Mouse (Mus musculus) lung, adult 18-20 months (tissue): ENCODE measurements around the gene Map6.

Experiments used
- DNase-seq, 2 experiments: peaks; one replicate each; pipeline ENCODE4 v3.0.0; 2022; ENCODE audit warnings: mixed read lengths in 2 of 2

Gene Map6

DNA sequence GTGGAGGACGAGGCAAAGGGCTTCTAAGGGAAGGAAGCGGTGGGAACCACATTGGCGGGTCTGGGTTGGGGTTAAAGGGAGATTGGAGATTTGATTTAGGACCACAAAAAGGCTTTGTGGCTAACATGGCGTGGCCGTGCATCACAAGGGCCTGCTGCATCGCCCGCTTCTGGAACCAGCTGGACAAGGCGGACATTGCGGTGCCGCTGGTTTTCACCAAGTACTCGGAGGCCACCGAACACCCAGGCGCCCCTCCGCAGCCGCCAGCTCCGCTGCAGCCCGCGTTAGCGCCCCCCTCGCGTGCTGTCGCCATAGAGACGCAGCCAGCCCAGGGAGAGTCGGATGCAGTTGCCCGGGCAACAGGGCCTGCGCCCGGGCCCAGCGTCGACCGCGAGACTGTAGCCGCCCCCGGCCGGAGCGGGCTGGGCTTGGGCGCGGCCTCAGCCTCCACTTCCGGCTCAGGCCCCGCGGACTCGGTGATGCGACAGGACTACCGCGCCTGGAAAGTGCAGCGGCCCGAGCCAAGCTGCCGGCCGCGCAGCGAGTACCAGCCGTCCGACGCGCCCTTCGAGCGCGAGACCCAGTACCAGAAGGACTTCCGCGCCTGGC, 754 bp downstream of the Map6 start:
- peak; percentile 54 to 68 for DNase-seq

DNA sequence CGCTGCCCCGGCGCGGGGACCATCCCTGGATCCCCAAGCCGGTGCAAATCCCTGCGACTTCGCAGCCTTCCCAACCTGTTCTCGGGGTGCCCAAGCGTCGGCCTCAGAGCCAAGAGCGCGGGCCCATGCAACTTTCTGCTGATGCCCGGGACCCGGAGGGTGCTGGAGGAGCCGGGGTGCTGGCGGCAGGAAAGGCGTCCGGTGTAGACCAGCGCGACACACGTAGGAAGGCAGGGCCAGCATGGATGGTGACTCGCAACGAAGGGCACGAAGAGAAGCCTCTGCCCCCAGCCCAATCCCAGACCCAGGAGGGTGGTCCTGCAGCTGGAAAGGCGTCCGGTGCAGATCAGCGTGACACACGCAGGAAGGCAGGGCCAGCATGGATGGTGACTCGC, 1.3 kb downstream of the Map6 start:
- no peak for DNase-seq

DNA sequence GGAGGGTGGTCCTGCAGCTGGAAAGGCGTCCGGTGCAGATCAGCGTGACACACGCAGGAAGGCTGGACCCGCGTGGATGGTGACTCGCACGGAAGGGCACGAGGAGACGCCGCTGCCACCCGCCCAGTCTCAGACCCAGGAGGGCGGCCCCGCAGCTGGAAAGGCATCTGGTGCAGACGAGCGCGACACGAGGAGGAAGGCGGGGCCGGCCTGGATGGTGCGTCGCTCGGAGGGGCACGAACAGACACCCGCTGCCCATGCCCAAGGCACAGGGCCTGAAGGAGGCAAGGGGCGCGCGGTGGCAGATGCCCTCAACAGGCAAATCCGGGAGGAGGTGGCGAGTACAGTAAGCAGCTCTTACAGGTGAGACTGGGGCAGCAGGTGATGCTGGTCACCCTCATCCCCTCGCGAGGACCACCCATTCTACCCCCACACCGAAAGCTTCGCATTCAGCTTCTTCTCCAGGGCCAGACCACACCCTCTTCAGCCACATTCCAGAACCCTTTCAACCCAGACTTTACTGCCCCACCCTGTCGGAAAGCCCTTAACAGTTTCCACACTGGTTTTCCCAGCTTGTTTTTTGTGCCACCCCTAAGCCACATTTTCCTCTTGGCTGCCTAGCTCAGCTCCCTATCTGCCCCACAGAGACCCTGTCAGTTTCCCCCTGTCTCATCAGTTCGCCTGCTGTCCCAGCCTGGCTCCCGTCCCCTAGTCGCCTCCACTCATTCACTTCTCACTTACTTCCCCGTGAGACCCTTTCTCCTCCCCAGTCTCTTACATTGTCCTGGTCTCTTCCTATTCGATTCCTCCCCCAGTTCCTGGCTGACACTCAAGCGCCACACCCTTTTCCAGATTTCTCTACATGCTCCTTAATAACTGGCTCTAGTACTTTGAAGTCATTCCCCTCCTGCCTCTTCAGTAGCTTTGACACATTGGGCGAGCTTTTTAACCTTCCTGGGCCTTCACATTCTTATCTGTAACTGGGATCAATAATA, 2.0 kb downstream of the Map6 start:
- peak; percentile 24 to 56 for DNase-seq

DNA sequence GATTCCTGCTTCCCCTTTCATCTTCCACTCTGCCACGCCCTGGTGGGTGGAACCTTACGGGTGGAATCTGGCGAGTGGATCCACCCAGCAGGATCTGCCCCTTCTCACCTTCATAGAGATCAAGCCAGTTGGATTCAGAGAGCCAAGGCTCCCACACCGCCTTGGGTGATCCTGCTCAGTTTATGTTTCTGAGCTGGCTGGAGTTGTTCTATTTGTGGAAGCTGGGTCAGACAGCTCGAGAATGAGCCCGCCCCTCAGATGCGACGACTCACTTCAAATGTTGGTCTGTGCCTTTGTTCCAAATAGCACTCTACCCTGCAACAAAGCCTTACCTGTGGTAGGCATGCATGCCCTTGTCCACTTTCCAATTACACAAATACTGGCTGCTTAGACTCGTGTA, 4.4 kb downstream of the Map6 start:
- DNase-seq, result peak in 1 of 2 experiments; percentile 9

DNA sequence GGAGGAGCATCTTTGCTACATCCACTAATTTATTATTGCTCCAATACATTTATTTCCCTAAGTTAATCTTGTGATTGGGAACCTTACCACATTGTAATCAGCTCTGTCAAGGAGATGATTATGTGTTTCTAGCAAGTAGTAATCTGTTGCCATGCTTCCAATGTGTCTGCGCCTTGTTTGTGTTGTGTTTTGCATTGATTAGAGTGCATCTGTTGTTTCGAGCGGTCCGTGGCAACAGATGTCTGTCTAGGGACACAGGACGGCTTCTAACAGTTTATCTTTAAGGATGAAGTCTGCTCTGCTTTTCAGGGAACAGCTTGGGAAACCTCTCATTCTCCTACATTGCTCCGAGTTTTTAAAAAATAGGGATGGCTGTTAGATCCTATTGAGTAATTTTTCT, 7.9 kb downstream of the Map6 start:
- DNase-seq, result no peak

DNA sequence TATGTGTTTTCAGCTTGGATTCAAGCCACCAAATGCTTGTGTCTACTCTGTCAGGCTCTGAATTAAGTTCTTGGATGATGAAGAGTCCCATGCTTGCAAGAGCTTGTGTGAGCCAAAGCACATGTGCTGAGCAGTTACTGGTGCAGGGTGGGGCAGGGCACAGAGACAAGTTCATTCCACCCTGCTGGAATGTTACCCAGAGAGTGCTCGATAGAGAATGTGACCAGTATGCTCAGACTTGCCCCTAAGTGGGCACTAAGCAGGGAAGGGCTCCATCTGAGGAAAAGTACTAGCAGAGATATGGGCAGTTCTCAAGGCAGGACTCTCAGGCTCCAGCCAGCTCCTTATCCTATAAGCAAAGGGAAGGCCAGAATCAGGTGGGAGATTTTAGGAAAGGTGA, 9.4 kb downstream of the Map6 start:
- peak; percentile 45 to 50 for DNase-seq

DNA sequence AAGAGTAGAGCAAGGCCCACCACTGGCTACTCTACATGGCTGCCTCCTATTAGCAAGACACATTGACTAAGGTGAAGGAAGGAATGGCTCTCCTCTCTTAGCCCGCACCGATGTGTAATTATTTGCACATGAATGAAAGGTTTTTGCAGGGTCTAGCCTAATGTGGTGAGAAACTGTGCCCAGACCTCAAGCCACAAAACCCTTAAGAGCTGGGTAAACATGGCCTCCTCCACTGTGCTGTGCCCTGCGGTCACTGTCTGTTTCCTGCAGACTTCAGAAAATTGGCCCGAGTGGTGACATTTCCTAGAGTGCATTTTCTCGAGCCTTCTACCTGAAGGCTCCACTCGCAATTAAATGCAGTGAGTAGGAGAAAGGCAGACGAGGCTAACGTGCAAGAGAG, 11.1 kb downstream of the Map6 start:
- no peak for DNase-seq

DNA sequence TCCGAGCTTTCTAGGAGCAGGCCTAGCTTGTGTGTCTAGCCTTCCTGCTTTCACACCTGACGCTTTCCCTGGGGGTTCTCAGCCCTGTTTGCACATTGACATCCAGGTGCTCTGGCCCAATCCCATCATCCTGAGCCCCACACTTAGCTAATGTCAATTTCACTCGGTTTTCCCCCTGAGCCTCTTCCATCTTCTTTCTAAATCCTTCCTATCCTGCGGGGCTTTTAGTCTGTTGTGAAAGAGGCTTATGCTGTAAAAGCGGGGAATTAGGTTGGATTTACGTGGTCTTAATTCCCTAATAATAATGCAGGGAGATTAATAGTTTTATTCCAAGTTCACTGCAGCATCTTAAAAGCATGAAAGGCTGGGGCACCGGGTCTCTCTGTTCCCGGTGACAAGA, 12.3 kb downstream of the Map6 start:
- DNase-seq, result no peak

DNA sequence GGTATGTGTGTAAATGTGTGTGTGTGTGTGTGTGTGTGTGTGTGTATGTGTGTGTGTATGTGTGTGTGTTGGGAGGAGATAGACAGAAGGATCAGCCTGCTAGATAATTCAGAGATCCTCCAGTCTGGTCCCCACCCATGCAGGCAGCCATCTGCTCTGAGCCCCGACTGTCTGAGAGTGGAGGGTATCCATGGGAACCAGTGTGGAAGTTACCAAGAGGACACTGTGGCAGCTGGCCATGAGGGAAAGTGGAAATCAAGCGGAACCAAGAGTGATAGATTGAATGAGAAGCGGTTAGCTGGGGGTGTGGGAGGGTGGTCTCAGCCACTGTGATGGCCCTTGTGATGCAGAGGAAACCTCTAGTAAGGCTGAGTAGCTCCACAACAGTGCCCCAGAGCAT, 20.0 kb downstream of the Map6 start:
- no peak for DNase-seq

DNA sequence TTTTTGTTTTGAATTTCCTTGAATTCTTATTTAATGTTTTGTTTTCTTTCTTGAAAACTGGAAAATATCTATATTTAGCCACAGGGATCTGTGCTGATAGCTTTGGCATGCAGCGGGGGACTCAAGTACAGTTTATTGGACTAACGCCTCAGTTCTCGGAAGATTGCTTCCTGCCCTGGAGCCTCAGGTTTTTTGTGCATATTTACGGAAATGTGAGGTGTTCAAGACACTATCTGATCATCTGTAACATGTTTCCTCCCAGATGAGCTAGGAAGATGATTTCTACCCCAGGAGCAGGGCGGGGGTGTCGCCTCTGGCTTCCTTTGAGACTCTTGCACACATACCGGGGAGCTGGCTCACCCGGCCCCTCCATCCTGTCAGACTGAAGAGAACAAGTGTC, 22.8 kb downstream of the Map6 start:
- DNase-seq, result no peak

DNA sequence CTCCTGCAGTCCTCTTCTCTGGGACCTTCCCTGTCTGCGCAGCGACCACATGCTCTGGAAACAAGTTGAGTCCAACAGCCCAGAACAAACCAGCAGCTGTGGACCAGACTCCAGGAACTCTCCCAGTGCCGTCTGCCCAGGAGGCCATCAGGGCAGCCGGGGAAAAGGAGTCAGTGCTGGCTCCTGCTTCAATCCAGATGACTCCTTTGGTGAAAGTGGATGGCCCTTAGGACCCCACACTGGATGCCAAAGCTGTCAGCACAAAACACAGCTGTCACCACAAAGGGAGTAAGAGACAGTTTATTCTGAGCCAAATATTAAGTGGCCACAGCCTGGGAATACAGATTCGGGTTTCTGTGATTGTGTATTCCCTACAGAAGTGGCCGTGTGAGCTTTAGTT, 23.7 kb downstream of the Map6 start:
- no peak for DNase-seq

DNA sequence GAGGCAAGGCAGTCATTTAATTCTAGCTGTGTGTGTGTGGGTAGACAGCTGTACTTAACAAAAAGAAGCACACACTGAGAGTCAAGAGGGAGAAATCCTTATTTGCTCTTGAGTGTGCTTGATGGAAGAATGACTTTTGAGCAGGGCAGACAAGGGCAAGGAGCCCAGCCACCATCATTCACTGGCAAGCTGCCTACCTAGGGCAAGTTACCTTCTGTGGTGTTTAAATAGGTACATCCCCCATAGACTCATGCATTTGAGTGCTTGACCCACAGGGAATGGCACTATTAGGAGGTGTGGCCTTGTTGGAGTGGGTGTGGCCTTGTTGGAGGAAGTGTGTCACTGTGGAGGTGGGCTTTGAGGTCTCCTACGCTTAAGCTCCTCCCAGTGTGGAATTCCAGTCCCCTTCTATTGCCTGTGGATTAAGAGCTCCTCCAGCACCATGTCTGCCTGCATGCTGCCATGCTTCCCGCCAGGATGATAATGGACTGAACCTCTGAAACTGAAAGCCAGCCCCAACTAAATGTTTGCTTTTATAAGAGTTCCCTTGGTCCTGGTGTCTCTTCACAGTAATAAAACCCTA, 27.0 kb downstream of the Map6 start:
- DNase-seq, result peak; percentile 44 to 54

DNA sequence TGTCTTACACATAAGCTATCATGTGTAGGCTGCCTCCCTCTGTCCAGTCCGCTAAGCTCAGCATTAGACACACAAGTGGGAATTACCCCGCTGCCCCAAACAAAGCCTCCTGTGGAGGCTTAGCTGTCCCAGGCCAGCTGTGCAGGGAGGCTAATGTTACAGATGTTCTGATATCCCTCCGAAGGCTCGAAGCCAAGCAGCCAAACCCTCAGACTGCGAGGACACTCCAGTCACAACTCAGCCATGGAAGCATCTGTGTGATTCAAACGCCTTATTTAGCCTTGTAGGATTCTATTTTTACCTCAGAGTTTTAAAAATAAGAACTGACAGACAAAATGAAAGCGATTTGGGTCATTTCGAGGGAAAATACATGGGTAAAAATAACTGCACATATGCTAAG, 27.9 kb downstream of the Map6 start:
- no peak for DNase-seq

DNA sequence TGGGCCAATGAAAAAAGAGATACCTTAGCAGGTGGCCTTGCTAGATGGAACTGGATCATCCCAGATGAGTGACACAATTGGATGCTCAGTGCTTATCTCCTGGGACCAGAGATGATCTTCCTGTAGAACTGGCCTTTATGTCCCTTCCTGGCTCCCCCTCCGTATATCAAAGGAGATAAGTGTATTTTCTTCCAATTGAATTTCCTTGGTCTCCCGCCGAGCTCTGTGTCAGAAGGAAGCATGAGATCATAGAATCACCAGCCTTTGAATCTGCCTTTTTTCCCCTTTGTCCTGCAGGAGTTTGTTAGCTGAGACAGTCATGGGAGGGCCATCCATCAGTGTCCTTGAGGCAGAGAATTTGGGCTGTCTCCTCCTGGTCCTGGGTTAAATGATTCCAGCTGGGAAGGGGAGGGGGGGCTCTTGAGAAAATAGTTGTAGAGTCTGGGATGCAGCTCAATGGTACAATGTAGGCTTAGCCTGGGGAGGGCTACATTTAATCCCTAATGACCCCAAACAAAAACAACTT, 33.5 kb downstream of the Map6 start:
- no peak for DNase-seq

DNA sequence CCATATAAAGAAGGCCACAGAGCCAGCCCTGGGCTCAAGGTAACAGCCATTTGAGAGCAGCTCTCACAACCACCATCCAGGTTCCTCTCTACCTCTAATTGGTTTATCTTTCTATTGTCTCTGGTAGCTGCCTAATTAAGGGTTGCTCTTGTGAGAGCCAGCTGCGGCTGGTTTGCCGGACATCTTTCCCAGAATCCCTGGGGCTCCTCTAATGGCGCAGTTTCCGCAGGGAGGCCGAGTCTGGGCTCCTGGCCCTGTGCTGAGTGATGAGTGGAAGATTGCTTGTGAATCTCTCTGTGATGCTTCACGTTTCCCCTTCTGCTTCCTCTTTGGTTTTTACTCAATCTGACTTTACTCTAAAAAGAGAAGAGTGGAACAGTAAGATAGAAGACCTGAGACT, 36.8 kb downstream of the Map6 start:
- DNase-seq, result no peak

DNA sequence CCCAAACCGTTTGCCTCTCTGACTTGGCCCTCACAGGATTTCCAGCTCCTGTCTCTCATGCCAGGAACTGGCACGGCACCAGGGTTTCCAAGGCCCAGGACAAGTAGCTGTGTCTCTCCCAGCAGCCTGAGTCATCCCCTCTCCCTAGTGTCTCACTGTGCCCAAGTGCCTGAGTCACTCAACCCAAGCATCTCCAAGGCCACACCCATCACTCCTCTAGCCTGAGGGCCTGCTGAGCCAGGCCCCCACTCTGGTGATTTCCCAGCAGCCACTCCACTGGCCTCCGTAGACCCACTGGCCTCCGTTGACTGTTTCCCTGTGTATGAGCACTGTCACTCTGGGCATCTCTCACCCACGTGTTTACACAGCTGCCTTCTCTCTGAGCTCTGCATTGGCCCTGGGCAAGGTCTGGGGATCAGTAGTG, 37.7 kb downstream of the Map6 start:
- DNase-seq, result peak; percentile 87 to 92

DNA sequence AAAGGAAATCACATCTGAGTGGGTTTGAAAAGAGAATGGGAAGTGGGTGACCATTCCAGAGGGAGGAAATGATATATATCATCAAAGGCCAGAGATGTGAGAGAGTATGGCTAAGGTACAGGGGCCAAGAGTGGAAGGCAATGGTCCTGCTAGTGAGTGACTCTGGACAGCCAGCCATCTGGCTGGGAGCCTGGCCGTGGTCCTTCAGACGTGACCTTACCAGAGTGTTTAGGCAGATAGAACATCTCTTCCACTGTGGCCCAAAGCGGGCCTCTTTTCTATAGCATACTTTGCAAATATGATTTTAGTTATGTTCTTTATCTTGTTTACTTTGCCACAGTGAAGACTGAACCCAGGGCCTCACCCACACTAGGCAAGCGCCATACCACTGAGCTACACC, 38.4 kb downstream of the Map6 start:
- DNase-seq, result no peak

DNA sequence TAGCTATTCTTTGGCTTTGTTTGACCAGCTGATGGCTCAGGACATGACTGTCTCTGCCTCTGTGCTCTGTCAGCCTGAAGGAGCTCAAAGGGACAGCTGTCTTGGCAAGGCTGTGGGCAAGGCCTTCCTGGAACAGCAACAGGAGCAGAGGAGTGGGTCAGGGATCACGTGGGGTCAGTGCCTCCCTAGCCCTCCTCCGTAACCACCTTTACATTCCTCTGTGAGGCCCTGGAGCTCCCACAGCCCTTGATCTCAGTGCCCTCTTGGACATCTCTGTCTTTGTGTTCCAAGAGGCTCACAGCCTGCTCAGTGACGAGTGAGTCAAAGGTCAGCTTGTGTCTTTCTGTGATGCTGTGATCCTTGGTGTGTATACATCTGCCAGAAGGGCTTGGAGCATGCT, 39.4 kb downstream of the Map6 start:
- no peak for DNase-seq

DNA sequence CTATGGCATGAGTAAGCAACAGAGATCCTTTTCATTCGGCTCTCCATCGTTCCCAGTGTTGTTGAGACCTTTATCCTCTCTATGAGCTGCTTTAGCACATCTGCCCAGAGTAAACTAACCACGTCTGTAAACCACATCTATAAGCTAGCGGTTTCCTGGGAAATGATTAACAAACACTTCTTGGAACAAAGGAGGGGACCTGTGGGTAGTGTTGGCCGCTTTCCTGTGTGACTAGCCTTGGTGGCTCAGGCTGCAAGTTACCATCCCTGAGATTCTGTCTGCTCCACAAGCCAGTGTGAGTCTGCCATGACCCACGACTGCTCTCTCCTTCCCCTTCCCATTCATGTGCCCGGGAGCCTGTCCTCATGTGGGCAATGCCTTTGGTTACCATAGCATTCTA, 44.2 kb downstream of the Map6 start:
- peak in 1 of 2 experiments; percentile 30 for DNase-seq

DNA sequence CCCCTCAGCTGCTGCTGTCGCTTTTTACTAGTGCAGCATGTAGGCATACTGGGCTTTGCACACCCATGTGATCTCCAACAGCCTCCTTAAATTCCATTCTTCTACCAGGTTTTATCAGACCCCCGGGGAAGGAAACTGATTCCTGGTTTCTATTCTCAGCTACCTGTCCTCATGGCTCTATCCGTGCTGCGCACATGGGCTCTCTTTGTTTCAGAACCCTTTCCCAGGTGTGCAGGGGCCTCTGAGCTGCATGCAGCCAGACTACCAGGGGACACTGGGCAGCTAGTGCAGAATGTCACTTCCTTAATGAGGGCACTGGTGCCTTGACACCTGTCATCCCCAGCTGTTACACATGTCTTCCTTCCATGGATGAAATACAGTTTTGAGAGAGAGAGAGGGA, 44.8 kb downstream of the Map6 start:
- DNase-seq, result no peak

DNA sequence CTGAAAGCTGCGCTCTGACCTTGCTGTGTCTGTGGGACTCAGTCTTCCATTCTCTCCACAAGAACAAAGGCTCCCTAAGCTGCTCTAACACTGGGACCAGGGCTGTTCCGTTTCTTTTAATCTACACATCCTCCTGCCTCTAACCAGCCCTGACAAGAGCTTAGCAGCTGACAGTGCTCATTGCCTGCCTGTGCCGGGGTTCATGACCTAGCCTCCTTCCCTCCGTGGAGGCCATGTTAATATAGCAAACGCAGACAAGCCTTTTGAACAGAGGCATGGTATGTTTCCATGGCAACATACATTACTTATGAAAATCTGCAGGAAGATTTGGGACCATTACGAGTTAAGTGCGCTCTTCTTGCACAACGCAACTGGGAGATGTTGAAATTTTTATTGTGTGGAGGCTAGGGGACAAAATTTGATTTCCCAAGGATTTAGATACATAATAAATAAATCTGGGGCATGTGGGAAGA, 45.5 kb downstream of the Map6 start:
- DNase-seq, result peak in 1 of 2 experiments; percentile 43

DNA sequence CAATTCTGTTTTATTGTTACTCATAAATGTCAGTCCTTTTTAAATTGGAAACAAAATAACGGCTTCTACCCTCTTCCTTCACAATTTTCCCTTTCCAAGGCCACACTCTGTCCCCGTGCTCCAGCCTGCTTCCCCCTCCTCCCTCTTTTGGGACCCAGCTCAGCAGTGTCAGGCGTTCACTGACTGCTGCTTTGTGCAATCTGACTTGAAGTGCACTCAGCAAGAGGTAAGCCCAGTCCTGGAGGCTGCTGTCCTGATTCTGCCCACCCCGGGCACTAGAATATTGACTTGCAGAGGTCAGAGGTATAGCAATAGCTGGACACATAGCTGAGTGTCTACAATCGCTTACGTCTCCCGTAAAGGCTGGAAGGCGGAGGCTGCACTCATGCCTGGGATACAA, 46.0 kb downstream of the Map6 start:
- DNase-seq, result no peak

DNA sequence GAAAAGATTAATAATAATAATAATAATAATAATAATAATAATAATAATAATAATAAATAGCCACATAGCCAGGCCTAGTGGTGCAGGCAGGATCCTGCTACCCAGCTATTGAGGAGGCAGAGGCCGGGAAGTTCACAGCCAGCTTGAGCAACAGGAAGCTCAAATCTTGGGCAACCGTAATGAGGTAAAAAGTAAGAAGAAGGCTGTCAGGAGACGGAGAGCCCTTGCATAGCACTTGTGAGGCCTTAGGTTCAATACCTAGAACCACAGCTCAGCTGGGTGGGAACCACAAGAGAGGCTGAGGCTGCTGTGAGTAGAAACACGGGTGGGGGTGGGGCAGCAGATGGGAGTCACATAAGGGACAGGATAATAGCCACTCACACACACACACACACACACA, 47.3 kb downstream of the Map6 start:
- DNase-seq, result peak in 1 of 2 experiments; percentile 47

DNA sequence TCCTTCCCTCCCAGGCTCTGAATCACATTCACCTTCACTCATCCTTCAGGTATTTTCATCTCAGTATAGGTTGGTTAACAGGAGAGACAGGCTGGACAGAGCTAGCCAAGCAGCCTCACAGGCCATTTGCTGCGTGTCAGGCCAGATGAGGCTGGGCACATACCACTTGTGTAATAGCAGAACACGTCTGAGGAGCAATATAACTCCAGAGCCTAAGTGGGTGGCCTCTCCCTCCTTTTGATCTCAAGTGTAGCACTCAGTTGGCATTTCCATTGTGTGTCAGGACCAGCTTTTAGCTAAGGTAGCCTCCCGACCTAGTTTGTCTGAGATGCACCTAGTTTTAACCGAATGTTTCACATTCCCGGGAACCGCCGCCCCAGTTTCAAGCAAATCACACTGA, 49.0 kb downstream of the Map6 start:
- peak; percentile 47 to 68 for DNase-seq
